Comparison of ENCODE assay signal across 15 mouse cellular contexts in genomic region chr5:24635526-24636141, GRCm38 (mm10).
"Had no signal": no experiment of that assay in that cellular context is flagged by ENCODE, and none has a peak within 500 bp of the region (broad histone marks: within the 10 kb centered on the region; RNA-seq: fewer than 3 reads in every experiment).

No protein-coding gene starts in this region.

- DNase-seq: kidney, postnatal 36 days; layer of hippocampus, adult 9-11 months; layer of hippocampus, postnatal 36 days; lung, embryonic 14.5 days; lung, postnatal 10 days; right cerebral cortex, adult 18-20 months; right cerebral cortex, postnatal 25 days; thymus, postnatal 4 days had no signal

- H3K27ac ChIP-seq: kidney, postnatal 0 days; limb, embryonic 15.5 days; liver, embryonic 12.5 days; midbrain, embryonic 12.5 days; neural tube, embryonic 15.5 days; stomach, postnatal 0 days had no signal

- ATAC-seq: liver, embryonic 12.5 days had no signal

- H3K4me3 ChIP-seq: limb, embryonic 15.5 days; liver, embryonic 12.5 days; midbrain, embryonic 12.5 days; myocyte; neural tube, embryonic 15.5 days had no signal

- H3K36me3 ChIP-seq: limb, embryonic 15.5 days; liver, embryonic 12.5 days; midbrain, embryonic 12.5 days; neural tube, embryonic 15.5 days had no signal

- H3K9ac ChIP-seq: limb, embryonic 15.5 days; liver, embryonic 12.5 days; lung, embryonic 14.5 days; midbrain, embryonic 12.5 days; neural tube, embryonic 15.5 days had no signal

- H3K27me3 ChIP-seq: limb, embryonic 15.5 days had no signal

- H3K4me2 ChIP-seq: limb, embryonic 15.5 days; liver, embryonic 12.5 days; lung, embryonic 14.5 days; midbrain, embryonic 12.5 days; neural tube, embryonic 15.5 days had no signal

- H3K9me3 ChIP-seq: limb, embryonic 15.5 days; liver, embryonic 12.5 days; midbrain, embryonic 12.5 days; neural tube, embryonic 15.5 days had no signal

- H3K4me1 ChIP-seq: limb, embryonic 15.5 days; liver, embryonic 12.5 days; neural tube, embryonic 15.5 days had no signal
